Mouse (Mus musculus): ENCODE measurements at regions not wholly inside any gene's neighbourhood (a gene's known extent, or its start where the extent isn't known, plus 50 kb on each side); places are given as distances from the start of the nearest gene placed in this dataset.

- no peak for TF ChIP-seq KAT2A (IDR thresholded peaks at IDR 0.05; ENCODE audit: insufficient replicate concordance, low read length)
- no peak for TF ChIP-seq HCFC1 (IDR thresholded peaks at IDR 0.05; ENCODE audit: low read depth, low read length)
- TF ChIP-seq RCOR1 (conservative IDR thresholded peaks at IDR 0.05; ENCODE audit: low read depth, low read length), result no peak
Measured at GRCm38 (mm10) chr5:133754180-133754579, 345.3 kb upstream of the Castor2 start.

All from CH12.LX (cell line).